Mouse (Mus musculus): Measurements from ENCODE around the gene Gzf1.

The Gzf1 gene

DNA sequence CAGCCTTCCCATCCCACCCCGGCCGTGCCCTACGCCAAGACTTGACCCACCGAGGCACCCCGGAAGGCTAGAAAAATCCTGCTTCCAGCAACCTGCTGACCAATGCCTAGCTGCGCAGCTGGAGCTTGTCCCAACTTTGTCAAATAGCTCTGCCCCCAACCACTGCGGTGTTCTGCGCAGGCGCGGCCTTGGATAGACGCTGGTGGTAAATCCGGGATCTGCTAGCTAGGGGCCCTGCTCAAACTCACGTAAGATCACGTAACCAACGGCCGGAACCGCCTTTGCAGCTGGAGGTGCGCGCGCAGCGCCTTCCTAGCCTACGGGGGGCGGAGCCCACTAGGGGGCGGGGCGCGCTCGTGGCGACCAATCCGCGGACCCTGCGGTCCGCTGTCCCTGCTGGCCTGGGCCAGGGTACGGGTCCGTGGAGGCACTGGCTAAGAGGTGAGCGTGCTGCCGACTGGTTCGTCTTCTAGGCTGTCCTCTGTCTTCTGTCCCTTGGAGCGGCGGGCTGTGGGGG, at the start of gene Gzf1:
Gene Gzf1, plus strand, starts transcription at position 249 of the 517 bp plus-strand sequence.
- WGBS, result under 1% methylated on average over 39 of the region's 39 CpGs

DNA sequence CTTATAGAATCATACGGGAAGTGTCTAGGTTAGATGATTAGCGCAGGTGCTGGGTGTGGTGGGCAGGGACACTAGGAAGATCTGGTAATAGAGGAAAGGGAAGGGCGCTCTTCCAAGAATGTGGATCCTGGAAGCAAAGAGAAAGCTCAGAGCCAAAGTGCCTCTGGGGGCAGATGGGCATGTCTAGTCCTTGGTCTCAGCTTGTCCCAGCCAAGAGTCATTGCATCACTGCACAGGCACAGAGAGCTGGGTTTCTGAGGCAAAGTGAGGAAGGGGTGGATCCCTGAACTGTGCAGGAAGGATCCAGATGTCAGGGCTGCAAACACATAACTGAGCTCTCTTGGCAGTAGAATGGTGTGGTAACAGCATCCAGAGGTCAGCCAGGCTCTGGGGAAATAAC, 49.2 kb upstream of the Gzf1 start:
- 94% methylated on average over 3 of the region's 3 CpGs for WGBS

DNA sequence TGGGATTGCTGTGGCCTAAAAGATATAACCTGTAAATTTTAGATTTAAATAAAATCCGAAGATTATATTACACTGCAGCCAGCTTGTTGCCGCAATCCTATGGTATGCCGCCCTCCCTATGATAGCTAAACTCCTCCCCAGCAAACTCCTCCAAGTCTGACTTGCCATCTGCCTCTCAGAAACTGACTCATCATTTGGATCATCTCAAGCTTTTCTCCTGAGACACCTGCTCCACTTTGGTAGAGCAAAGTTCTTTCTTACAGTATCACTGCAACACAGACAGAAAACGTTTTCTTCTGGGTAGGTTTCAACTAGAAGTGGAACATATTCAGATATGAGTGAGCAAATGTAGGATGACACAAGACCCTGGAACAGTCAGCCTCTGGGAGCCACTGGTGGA, 46.4 kb upstream of the Gzf1 start:
- 44% methylated on average over 4 of the region's 4 CpGs for WGBS

DNA sequence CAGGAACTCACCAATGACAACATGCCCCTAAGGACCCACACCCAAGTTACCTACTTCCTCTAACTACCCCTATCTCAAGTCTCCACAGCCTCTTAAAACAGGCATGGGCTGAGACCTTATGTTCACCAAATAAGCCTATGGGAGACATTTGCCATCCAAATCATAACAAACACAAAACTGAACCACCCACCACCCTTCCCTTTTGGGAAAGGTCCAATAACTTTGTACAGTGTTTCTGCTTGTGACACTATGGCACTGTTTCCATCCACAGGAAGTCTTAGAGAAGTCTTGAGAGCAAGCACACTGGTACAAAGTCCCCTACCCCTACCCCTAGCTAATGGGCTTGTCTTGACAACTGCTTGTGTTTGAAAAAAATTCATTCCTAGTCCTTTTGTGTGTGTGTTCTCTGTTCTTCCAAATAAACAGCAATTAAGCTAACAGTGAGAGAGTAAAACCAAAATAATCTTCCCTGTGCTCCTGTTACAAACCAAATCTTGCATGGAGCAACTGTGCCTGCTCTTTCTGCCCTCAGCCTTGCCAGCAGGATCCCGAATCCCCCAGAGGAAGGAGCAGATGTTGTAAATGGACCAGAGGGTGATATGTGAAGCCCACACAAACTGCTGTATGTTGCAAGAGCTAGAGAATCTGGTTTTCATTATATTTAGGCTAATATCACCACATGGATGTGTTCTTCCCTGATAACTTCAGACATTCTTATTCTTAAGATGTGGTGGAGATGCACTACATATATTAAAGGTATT, 38.0 kb upstream of the Gzf1 start:
- 50% methylated on average over 1 of the region's 1 CpGs for WGBS

- WGBS, result 67% methylated on average over 6 of the region's 6 CpGs
Observed at GRCm38 (mm10) chr2:148644421-148645000, 36.3 kb upstream of the Gzf1 start.

DNA sequence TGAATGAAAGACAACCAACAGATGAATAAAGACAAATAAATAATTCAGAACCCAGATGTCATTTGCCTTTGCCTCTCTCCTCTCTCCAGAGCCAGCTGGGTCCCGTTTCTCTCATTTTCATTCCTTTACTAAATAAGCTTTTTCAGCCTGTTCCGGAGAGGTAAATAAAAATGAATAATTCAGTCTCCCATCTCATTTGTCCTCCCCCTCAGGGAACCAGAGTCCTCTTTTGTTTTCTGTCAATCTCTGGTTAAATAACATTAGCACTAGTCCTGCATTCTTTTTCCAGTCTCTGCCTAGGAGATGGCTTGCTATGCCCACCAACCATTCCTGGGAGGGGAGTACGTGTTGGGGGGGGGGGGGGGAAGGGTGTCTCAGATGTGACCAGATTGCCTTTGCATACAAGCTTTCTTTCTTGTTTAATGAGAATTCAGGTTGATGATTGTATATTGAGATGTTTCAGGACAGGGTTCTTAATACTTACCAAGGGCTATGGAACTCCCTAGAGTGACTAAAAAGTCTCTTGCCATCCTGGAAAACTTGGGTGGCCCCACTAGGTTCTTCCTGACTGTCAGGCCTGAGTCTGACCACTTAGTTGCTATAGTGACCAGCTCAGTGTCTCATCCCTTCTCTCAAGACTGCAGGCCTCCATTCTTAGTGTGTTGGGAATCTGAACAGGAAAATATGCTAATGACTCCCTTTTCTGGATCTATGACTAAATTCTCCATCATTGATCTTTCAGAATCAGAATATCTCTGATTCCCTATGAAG, 30.1 kb upstream of the Gzf1 start:
- 29% methylated on average over 3 of the region's 3 CpGs for whole genome bisulfite sequencing

GRCm38 (mm10) chr2:148654961-148655360, 25.9 kb upstream of the Gzf1 start:
- 0% methylated on average over 3 of the region's 3 CpGs for WGBS

DNA sequence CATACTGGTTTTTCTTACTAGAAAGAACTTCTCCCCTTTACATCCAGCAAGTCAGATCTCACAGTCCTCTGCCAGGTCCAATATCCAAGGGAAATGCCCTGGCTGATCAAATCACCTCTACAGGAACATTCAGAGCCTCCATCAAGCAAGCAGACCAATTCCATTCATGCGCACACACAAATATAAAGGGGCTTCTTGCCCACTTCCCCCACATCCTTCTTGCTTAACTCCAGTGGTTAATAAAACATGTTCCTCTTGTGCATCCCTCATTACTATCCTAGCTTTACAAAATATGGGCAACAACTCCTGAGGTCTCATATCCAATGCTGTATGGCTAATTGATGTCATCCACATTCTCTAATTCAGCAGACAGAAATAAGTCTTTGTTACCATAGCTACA, 17.4 kb upstream of the Gzf1 start:
- WGBS, result 98% methylated on average over 1 of the region's 1 CpGs

GRCm38 (mm10) chr2:148672199-148673096, 8.4 kb upstream of the Gzf1 start, which contains the start of gene Nxt1:
TSS of gene Nxt1 (plus strand) at chr2:148672601.
- WGBS, result under 1% methylated on average over 58 of the region's 58 CpGs

DNA sequence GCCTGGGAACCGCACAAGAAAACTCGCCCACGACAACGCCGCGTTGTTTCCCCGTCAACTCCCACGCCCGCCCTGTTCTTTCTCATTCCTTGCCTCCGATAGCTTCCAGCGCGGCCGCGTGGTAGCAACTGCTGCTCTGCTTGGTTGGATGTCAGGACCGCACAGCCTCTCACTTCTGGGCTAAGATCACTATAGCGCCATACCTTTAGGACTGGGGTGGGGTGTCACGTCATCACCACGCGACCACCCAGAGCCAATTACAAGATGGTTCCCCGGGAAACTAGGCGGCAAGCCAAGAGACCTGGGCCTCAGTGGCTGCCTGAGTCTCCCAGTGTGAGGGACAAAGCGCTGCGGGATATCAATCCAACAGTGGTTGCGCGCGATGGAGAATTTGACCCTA, 3.0 kb upstream of the Gzf1 start:
- WGBS, result 15% methylated on average over 26 of the region's 26 CpGs

GRCm38 (mm10) chr2:148679346-148679745, 1.5 kb upstream of the Gzf1 start:
- 7% methylated on average over 9 of the region's 9 CpGs for WGBS

DNA sequence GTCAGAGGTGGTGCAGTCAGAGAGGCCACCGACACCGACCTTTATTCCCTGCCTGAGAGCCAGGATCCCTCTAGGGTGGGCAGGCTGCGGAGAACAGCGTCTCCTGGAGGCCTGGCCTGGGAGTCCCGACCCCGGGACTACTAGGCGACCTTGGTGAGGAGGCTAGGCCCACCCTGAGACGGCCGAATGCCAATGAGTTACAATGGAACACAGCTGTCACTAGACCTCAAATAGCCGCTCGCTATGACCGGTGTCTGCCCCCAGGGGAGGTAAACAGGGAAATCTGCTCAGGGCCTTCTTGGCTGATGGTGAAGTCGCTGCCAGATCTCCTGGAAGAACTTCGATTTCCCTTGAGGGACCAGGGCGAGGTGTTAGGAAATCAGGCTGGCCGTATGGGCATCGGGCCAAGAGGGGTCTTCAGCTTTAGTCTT, 653 bp downstream of the Gzf1 start:
- 6% methylated on average over 17 of the region's 17 CpGs for WGBS

DNA sequence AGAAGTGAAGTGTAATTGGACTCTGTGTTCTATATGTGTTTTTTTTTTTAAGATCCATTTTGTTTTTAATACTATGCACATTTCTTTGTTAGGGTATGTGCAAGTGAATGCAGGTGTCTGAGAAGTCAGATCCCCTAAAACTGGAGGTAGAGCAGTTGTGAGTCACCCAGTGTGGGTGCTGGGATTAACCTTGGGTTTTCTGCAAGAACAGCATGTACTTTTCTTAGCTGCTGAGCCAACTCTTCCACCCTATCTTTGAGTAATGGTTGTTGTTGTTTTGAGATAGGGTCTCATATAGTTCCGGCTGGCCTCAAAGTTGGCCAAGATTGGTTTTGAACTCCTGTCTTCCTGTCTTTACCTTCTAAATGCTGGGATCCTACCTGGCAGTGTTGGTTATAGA, 2.2 kb downstream of the Gzf1 start:
- 100% methylated on average over 1 of the region's 1 CpGs for WGBS

DNA sequence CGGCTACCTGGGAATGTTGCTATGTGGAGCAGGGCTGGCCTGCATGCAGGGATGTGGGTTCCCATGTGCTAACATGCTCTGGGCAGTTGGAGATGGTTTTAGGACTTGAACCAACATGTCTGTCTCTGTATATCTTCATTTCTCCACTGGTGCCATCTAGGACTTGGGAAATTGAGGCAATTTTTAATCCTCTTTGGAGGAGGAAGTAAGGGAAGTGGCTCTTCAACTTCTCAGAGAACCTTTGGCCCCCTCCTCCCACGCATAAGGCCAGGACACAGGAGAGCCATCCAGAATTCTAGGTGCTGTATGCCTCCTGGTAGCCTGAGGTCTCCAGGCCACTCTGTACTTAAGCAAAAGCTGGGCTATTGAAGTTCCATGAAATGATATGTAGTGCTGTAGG, 4.1 kb downstream of the Gzf1 start:
- 97% methylated on average over 2 of the region's 2 CpGs for WGBS

- 80% methylated on average over 3 of the region's 3 CpGs for WGBS
Observed at GRCm38 (mm10) chr2:148685709-148686108, 4.9 kb downstream of the Gzf1 start.

GRCm38 (mm10) chr2:148686862-148687261, 6.0 kb downstream of the Gzf1 start:
- WGBS, result 94% methylated on average over 1 of the region's 1 CpGs

DNA sequence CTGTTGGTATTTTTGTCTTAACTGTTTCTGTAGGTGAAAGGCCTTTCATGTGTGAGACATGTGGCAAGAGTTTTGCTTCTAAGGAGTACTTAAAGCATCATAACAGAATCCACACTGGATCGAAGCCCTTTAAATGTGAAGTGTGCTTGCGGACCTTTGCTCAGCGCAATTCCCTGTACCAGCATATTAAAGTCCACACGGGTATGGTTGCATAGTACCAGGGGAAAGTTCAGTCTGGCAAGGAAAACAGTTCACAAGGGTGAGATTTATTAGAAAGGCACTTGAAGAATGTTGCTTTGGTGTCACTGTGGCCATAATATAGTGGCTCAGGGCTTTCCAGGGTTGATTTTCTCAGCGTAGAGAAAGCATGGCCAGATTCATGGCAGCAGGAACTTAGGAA, 7.1 kb downstream of the Gzf1 start:
- 96% methylated on average over 5 of the region's 5 CpGs for WGBS

GRCm38 (mm10) chr2:148689444-148690140, 8.8 kb downstream of the Gzf1 start:
- 94% methylated on average over 6 of the region's 6 CpGs for WGBS

- WGBS, result 83% methylated on average over 3 of the region's 3 CpGs
Observed at GRCm38 (mm10) chr2:148690291-148690690, 9.5 kb downstream of the Gzf1 start.

DNA sequence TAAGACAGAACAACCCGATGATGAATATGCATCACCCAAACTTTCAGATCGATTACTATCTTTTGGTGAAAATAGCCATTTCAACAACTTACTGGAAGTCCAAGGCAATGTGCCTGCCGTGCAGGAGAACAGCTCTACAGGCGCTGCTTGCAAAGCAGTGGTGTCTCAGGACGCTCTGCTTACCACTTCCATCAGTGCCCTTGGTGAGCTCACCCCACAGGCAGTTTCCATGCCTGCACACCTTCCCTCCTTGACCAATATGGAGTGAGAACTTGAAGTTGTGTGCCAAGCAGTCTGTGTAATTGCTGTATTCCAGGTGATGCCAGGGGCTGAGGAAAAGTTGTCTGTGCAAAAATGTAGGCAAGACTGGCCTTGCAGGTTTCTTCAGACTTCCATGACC, 10.0 kb downstream of the Gzf1 start:
- WGBS, result 91% methylated on average over 5 of the region's 5 CpGs

DNA sequence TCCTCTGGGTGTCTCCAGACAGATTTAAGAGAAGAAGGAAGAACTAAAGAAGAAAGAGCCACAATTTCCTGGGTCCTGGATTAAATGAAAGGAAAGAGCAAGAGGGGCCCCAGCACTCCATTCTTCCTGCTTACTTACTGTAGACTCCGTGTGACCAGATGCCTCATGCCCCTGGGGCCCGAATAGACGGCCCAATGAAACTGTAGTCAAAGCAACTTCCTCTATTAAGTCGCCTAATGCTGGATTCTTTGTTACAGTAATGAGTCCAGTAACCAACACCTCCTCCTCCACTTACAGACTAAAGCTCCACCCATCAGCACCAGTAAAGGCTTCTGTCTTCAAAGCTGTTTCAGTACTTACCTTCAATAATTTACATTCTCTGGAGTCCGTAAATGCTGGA, 17.7 kb downstream of the Gzf1 start:
- WGBS, result 72% methylated on average over 5 of the region's 5 CpGs
